Mouse (Mus musculus) adrenal gland, adult (tissue): ENCODE measurements around the gene Tor1a.
"Not testable (repeated sequence)": the region's sequence is repeated elsewhere in the genome, so short reads cannot be mapped to it uniquely, and the experiment has no call there.

Experiments
- DNase-seq, 2 experiments: peaks; one replicate each; pipeline ENCODE4 v3.0.0; 2022 to 2023; ENCODE audit warnings: low spot score in 1 of 2; ENCODE audit not compliant: inconsistent age in 2 of 2

The Tor1a gene

GRCm38 (mm10) chr2:30920216-30920615, 47.5 kb downstream of the Tor1a start:
- DNase-seq, result peak; percentile 84 to 91

GRCm38 (mm10) chr2:30918780-30919329, 48.9 kb downstream of the Tor1a start:
- DNase-seq, result peak in 1 of 2 experiments; percentile 54

- DNase-seq, result no peak
Measured at GRCm38 (mm10) chr2:30918126-30918525, 49.6 kb downstream of the Tor1a start.

- no peak for DNase-seq
Measured at GRCm38 (mm10) chr2:30917649-30918048, 50.1 kb downstream of the Tor1a start.

- DNase-seq, result not testable (repeated sequence)
Measured at GRCm38 (mm10) chr2:30915933-30916332, 51.8 kb downstream of the Tor1a start.

- no peak for DNase-seq
Measured at GRCm38 (mm10) chr2:30915376-30915775, 52.4 kb downstream of the Tor1a start.

- no peak for DNase-seq
Measured at GRCm38 (mm10) chr2:30914836-30915235, 52.9 kb downstream of the Tor1a start.

- no peak for DNase-seq
Measured at GRCm38 (mm10) chr2:30913022-30913421, 54.7 kb downstream of the Tor1a start.

GRCm38 (mm10) chr2:30912291-30912773, 55.4 kb downstream of the Tor1a start:
- DNase-seq, result peak; percentile 73 to 89
